Mouse (Mus musculus): Measurements from ENCODE around the gene Zbp1. TPM values are rescaled to one million over a fixed set of nuclear protein-coding genes. Genes with fewer than 3 reads are reported as not detected.

Zbp1 gene
- total RNA-seq, 1 experiment from 2014 or later = 86.1 TPM

GRCm38 (mm10) chr2:173223496-173223895 lies 4.8 kb upstream of the Zbp1 start:
- ATAC-seq (replicated peaks; ENCODE audit: insufficient number of reproducible peaks, low FRiP score, low TSS enrichment, poor library complexity, severe bottlenecking) = no peak

- no peak for ATAC-seq (replicated peaks; ENCODE audit: insufficient number of reproducible peaks, low FRiP score, low TSS enrichment, poor library complexity, severe bottlenecking)
Observed at GRCm38 (mm10) chr2:173220754-173221153, 2.0 kb upstream of the Zbp1 start.

DNA sequence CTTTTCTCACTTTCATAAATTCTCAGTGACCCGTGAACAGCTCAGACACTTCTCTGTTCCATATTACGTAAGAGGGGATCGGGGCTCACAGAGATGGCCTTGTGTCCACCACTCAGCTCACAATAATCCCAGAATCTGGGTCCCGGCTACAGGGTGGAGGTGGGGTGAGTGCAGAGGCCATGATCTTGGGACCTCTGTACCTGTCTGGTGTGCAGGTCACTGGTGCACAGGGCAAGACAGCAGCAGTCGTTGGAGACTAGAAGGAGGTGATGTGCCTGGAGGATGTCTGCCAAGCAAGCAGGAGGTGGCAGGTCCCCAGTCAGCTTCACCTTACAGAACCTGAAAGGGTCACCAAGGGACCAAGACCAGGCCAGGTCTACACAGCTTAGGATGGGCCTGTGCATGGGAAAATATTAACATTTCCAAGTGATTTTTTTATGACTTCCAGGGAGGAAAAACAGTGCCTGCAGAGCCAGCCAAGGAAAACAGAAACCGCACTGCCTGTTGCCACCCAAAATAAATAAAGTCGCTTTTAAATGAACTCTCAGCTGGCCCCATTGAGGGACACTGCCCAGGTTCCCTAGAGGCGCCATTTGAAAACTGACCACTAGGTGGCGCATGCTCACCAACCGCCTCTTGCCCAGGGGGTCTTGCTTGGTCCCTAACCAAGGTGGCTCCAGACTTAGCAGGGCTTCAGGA lies 682 bp upstream of the Zbp1 start:
- no peak for ATAC-seq (replicated peaks; ENCODE audit: insufficient number of reproducible peaks, low FRiP score, low TSS enrichment, poor library complexity, severe bottlenecking)

- ATAC-seq (replicated peaks; ENCODE audit: insufficient number of reproducible peaks, low FRiP score, low TSS enrichment, poor library complexity, severe bottlenecking) = no peak
Observed at GRCm38 (mm10) chr2:173217763-173218258, 912 bp downstream of the Zbp1 start.

GRCm38 (mm10) chr2:173217246-173217645 lies 1.5 kb downstream of the Zbp1 start:
- ATAC-seq (replicated peaks; ENCODE audit: insufficient number of reproducible peaks, low FRiP score, low TSS enrichment, poor library complexity, severe bottlenecking) = no peak

DNA sequence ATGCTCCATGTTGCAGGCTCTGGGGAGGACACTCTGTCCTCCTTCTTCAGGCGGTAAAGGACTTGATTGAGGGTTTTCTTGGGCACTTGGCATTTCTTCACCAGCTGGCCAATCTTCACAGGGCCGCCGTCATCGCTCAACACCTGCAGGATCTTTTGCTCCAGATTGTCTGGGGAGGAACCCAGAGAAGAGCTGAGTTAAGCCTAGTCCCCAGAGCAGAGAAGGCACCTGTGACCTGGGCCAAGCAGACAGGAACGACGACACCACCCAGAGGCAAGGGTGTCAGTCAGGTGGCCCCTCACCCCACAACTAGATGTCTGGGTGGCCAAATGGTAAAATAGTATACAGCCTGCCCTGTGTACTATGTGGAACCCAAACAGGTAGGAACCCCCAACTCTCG lies 1.9 kb downstream of the Zbp1 start:
- no peak for ATAC-seq (replicated peaks; ENCODE audit: insufficient number of reproducible peaks, low FRiP score, low TSS enrichment, poor library complexity, severe bottlenecking)

DNA sequence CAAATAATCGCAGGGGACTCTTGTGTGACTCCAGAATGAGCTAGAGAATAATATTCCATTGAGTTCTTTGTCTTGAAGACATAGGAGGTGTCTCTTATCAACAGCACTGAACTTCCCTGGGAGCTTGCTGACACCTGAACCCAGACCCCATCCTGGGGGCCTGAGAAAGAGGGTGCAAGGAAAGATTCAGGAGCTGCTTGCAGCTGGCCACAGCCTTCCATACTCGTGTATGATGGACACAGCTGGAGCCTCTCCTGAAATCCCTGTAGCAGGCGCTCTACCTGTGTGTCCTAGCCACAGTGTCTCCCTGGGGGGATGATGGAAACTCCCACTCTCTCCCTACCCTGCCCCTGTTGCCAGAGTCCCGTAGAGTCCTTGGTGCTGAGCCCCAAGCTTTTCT lies 6.5 kb downstream of the Zbp1 start:
- ATAC-seq (replicated peaks; ENCODE audit: insufficient number of reproducible peaks, low FRiP score, low TSS enrichment, poor library complexity, severe bottlenecking) = no peak

- no peak for ATAC-seq (replicated peaks; ENCODE audit: insufficient number of reproducible peaks, low FRiP score, low TSS enrichment, poor library complexity, severe bottlenecking)
Observed at GRCm38 (mm10) chr2:173209091-173209815, 9.5 kb downstream of the Zbp1 start.

GRCm38 (mm10) chr2:173207051-173207450 lies 11.7 kb downstream of the Zbp1 start:
- ATAC-seq (replicated peaks; ENCODE audit: insufficient number of reproducible peaks, low FRiP score, low TSS enrichment, poor library complexity, severe bottlenecking) = no peak

- no peak for ATAC-seq (replicated peaks; ENCODE audit: insufficient number of reproducible peaks, low FRiP score, low TSS enrichment, poor library complexity, severe bottlenecking)
Observed at GRCm38 (mm10) chr2:173205563-173206099, 13.1 kb downstream of the Zbp1 start.

GRCm38 (mm10) chr2:173204671-173205070 lies 14.1 kb downstream of the Zbp1 start:
- no peak for ATAC-seq (replicated peaks; ENCODE audit: insufficient number of reproducible peaks, low FRiP score, low TSS enrichment, poor library complexity, severe bottlenecking)

- ATAC-seq (replicated peaks; ENCODE audit: insufficient number of reproducible peaks, low FRiP score, low TSS enrichment, poor library complexity, severe bottlenecking) = no peak
Observed at GRCm38 (mm10) chr2:173203726-173204125, 15.0 kb downstream of the Zbp1 start.

GRCm38 (mm10) chr2:173202924-173203689 lies 15.6 kb downstream of the Zbp1 start:
- ATAC-seq (replicated peaks; ENCODE audit: insufficient number of reproducible peaks, low FRiP score, low TSS enrichment, poor library complexity, severe bottlenecking) = no peak

GRCm38 (mm10) chr2:173194796-173195195 lies 23.9 kb downstream of the Zbp1 start:
- no peak for ATAC-seq (replicated peaks; ENCODE audit: insufficient number of reproducible peaks, low FRiP score, low TSS enrichment, poor library complexity, severe bottlenecking)

GRCm38 (mm10) chr2:173187182-173187855 lies 31.4 kb downstream of the Zbp1 start:
- ATAC-seq (replicated peaks; ENCODE audit: insufficient number of reproducible peaks, low FRiP score, low TSS enrichment, poor library complexity, severe bottlenecking) = no peak

DNA sequence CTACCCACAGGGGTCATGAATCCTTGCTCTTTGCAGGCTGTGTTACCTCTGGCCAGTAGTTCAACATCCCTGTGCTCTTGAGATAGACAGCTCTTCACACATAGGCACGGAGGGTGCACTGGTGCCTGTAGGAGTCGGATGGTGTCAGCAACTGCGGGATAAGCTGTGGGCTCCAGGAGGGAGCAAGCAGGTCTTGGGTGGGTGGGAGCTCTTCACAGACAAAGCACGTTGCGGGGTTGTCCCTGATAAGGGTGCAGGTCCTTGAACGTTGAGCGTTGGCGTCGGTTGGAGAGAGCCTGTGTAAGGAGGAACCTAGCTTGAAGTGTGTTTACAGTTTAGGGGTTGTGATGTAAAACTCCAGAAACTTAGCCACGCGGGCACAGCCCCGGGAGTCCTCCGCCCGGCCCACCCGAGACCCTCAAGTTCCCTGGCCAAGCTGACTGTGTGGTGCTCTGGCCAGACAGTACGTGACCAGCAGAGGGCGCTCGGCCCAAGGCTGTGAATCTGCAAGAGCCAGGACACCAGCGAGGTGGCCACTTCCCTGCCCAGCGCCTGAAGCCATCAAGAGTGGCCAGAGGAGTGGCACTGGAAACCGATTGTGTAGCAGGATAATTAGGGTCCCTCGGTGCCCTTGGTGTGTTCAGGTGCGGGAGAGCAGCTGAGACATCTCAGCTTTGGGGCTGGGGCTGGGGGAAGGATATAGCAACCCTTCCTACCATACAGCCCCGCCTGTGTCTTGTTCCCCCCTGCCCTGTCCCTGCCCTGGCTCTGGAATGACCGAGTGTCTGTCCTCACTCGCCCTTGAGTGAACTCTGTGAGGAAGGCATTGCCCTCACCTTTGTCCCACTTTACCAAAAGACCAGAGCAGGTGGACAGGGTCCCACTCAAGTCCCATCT lies 32.4 kb downstream of the Zbp1 start:
- ATAC-seq (replicated peaks; ENCODE audit: insufficient number of reproducible peaks, low FRiP score, low TSS enrichment, poor library complexity, severe bottlenecking) = peak; percentile 60

GRCm38 (mm10) chr2:173185282-173185681 lies 33.4 kb downstream of the Zbp1 start:
- ATAC-seq (replicated peaks; ENCODE audit: insufficient number of reproducible peaks, low FRiP score, low TSS enrichment, poor library complexity, severe bottlenecking) = no peak

All from monocyte, adult 5-6 weeks (primary cell).